Mouse (Mus musculus) embryo, embryonic 11 days (tissue): ENCODE measurements at regions not wholly inside any gene's neighbourhood (a gene's known extent, or its start where the extent isn't known, plus 50 kb on each side); places are given as distances from the start of the nearest gene placed in this dataset.
A peak's percentile ranks its signal among the peaks of the same experiment; 100 is the strongest.

ENCODE experiments used
- DNase-seq: peaks from one replicate; pipeline ENCODE4 v3.0.0-alpha.2; 2015

DNA sequence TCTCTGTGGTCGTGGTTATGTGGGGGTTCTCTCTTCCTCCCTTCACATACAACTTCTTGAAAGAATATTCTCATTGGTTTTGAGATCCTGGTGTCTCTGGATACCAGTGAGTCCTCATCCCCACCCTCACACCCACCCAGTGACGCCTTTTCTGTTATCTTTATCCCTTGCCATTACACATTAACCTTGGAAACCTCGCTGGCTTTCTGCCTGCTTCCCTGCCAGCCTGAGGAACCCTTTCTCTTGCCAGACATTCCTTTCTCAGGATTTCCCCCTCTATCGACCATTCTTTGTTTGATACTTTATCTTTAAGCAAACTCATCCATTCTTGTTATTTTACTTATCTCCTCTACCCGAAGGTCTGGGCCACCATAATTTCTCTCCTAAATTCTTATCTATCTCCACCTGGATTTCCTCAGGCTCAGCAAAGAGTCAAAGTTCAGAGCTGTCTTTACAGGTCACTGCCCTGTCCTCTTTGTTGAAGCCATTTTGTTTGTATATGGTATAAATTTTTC lies 182.5 kb upstream of the Nr2f2 start:
- no peak for DNase-seq

DNA sequence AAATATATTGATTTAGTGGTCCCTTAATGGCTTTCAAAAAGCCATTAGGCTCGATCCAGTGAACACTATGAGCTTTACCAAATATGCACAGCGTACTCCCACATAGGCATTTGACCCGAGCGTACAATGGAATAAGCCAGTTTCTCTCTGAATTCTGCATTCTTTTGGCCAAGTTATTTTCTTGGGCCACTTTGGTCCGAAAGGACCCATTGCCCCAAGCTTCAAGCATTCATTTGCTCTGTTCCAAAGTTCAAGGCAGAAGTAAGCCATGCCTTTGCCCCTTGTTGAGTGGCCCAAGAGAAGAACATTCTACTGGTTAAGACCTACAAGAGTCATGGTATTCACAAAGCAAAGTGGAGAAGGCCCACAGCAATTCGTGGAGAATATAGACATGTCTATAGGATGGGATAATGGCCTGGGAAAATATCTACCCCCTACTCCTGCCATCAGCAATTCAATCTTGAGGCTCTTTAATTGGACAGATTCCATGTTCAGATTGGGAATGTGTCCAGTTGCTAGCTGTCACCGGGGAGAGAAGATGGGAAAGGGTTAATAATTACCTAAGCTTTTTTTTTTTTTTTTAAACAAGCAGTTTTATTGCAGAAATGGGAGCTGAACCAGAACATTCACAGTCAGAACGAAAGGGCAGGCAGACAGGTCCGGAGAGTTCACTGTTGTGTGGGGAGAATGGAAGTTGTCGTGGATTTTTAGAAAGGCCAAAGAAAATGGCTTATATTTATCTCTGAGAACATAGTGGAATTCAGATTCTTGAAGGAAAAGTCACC lies 175.5 kb upstream of the Nr2f2 start:
- DNase-seq = no peak

DNA sequence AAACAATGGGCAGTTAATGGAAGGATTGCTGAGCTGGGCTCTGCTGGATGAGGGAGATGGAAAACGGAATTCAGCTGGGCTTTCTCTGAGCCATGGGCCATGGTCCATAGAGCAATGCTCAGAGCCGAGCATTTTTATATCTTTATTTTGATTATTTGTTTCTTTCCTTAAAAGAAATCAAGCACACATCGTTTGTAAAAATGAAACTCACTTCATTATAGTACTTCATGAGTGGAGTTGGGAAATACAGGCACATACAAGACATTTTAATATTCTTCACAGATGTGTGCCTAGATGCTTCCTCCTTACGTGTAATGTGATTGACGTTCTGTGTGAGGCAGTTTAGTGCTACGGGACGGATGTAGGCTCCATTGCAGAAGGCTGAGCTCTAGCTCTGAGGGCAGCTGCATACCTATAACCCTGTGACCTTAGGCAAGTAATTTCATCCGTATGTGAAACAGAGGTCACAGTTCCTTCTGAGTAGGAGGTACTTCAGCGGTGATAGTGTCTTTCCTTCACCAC lies 172.6 kb upstream of the Nr2f2 start:
- peak; percentile 16 for DNase-seq

DNA sequence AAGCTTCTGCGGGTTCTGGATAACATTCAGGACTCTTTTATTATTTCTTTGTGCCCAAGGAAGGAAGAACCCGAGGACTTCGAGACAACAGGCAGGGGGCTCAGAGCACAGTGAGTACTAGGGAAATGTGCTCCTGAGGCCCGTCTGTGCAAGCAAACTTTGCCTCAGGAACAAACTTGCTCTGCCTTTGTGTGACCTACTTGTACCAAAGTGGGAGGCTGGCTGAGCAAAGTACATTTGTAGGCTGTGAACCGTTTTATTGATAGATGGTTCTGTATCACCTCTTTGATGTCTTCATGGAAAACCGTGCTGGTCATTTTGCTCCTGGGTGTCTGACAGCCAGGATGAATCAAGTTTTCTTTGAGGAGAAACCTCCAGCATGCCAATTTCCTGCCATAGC lies 169.5 kb upstream of the Nr2f2 start:
- DNase-seq = no peak

DNA sequence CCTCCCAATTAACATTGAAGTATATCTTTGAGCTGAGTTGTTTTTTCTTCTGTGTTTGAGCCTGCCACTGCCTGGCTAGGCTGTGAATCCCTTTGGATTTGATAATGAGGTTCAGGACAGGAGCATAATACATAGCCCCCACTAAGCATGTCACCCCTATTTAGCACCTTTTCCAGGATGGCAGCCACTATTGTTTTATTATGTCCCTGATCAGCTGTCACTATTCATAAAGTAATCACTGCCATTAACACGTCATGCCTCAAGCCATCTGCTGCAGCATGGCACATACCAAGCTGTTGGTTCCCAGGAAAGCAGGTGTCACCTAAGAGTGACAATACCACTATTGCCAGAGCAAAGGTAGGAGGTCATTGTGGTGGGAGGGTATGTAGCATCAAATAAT lies 167.0 kb upstream of the Nr2f2 start:
- no peak for DNase-seq

DNA sequence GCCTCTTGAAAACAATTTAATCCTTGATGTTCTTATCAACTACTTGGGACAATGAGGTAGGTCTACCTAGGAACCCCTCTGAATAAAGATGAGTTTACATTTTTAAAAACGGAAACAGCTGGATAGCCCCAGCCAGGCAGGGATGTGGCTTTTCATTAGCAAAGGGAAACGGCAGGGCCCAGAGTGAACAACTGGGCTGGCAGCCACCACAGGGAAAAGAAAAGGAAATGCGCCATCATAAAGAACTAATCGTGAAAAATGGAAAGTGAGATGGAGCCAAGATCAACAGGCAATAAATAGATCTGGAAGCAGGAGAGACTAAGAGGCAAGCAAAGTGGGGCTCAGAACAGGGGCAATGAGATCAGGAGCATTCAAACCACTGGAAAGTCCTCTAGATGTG lies 161.4 kb upstream of the Nr2f2 start:
- DNase-seq = no peak

DNA sequence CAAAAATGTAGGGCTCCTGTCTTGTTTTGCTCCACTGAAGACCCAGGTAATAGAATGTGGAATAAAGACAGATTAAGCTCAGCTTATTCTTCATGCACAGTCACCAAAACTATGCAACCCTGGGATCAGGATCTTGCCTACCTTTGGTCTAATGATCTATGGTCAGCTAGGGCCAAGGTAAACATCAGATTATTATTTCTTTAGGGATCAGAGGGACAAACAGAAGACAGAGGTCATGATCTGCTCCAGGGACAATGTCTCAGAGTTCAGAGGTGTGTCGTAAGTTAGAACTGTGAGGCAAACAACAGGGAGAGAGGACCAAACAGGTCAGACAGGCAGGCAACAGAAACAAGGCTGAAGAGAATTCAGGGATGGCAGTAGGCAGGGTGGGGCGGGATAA lies 158.8 kb upstream of the Nr2f2 start:
- no peak for DNase-seq

DNA sequence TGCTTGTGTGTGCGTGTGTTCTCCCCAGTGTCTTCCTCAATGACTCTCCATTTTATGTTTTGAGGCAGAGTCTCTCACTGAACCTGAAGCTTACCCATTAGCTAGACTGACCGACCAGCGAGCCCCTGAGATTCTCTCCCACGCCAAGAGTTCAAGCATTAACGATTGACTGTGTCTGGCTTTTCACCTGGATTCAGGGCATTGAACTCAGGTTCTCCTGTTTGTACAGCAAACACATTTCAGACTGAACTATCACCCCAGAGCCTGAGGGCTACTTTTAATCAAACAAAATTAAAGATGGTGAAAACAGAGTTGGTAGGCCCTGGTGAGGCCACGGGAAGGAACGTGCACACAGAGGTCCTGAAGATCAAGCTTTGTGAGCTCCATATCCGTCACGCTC lies 158.2 kb upstream of the Nr2f2 start:
- DNase-seq = no peak

DNA sequence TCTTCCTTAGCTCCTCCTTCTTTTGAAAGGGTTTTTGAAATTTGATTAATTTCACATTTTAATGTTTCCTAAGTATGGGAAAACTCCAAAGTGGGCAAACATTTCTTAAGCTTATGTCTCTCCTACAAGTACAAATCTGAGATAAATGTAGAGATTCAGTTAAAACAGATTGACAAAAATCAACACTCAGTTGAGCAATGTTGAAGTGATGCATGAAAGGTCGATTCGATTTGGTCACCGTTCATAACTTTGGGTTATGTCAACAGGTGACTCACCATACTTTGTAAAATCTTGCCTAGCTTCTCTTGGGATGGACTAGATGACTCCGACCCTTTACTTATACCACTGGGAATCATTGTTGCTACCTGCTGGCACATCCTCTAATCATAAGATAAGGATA lies 157.7 kb upstream of the Nr2f2 start:
- DNase-seq = no peak

DNA sequence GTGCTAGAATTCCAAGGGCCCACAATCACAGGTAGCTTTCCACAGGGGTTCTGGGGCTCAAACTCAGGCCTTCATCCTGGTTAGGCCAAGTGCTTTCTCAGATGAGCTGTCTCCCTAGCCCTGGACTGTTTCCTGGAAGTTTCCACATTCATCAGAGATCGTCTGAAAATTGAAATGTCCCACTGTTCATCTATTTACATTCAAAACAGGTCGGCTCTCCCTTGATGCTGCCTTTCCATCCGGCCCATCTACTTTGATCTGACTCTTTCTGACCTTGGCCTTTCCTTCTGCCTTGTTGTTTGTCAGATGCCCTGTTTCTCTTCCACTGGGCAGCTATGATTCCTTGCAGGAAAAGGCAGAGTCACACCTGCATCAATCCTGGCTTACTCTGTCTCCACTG lies 150.2 kb upstream of the Nr2f2 start:
- no peak for DNase-seq

DNA sequence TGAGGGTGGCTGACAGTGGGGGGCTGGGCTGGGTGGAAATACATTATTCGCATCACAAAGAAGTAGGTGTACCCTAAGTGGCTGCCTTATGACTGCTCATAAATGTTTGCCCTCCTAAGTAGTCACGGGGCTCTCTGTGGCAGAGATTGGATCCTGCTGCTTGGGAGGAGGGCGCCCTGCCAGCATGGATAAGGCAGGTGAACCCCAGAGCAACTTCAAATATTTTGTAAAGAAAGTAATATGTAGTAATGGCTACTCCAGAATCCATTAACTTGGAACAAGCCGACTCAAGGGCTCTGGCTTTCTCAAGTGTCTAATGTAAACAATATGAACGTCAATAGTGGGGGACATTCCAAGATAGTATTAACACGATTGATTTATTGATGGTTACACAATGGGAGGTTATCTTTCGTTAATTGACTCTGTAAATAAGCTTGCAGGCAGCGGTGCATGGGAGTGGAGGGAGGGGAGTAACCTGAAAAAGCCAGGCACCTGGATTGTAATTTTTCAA lies 148.9 kb upstream of the Nr2f2 start:
- peak; percentile 25 for DNase-seq

DNA sequence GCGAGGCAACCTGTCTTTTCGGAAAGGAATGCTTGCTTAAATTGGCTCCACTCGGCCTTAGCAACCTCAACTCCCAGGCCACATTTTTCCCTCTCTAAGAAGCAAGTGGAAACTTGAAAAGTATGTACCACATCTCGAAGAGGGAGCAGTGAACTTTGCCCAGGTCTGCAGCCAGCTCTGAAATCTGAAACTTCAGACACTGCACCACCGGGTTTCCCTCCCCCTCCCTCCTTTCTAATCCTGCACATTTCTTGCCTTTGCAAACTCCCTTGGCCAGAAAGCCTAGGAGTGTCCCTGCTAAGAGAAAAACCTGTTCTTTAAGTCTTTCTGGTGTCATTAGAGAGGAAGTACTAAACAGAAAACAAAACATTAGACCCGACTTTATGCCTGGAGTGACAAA lies 148.1 kb upstream of the Nr2f2 start:
- peak; percentile 79 for DNase-seq

DNA sequence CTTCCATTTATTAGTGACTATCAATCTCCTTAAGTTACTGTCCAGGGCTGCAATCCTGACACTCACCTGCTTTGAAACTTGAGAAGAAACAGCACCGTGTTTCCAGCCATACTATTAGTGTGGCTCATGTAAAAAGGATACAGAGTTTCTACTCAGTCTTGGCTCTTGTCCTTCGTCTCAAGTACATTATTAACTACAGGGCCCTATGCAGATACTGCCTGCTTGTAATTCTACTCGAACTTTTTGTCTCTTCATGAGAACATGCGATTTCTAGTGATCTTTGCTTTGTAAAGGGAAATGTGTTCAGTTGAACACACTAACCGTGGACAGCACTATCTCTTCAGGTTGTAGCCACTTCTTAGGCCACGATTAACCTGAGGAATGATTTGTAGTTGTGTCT lies 145.8 kb upstream of the Nr2f2 start:
- no peak for DNase-seq

DNA sequence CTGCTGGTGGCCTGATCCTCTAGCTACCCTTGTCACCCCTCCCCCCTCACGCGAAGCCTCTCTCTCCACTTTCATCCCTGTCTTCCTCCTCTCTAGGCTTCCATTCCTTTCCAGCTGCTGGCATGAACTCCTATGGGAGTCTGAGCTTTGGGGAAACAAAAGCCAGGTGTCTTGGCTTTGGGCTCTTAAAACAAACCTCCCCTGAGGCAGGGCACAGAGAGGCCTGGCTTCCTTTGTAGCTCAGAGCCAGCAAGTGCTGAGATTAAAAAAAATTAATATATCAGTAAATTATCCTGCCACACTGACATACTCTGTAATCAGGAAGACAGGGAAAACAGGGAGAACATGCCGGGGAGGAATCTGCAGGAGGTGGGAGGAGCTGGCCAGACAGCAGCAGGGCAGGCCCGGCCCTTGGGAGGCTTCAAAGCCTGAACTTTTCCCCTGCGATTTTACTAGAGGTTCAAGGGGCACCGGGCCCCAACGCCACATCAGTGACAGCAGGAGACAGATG lies 139.2 kb upstream of the Nr2f2 start:
- DNase-seq = peak; percentile 61

DNA sequence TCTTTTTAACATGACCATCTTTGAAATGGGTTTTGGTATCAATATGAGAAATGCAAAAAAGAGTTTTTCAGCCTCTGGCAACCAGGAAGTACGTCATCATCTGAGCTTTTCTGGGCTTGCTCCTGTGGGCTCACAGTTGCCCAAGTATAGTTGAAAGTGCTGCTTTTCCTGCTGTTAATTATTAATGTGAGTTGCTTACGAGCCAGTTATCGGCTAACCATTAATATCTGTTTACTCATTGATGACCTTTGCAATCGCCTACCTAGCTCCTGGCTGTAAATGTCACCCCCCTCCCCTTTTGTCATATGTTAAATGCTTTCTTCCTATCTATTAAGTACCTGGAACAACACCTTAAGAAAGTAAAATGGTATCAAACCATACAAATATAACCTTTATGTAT lies 135.3 kb upstream of the Nr2f2 start:
- DNase-seq = no peak

DNA sequence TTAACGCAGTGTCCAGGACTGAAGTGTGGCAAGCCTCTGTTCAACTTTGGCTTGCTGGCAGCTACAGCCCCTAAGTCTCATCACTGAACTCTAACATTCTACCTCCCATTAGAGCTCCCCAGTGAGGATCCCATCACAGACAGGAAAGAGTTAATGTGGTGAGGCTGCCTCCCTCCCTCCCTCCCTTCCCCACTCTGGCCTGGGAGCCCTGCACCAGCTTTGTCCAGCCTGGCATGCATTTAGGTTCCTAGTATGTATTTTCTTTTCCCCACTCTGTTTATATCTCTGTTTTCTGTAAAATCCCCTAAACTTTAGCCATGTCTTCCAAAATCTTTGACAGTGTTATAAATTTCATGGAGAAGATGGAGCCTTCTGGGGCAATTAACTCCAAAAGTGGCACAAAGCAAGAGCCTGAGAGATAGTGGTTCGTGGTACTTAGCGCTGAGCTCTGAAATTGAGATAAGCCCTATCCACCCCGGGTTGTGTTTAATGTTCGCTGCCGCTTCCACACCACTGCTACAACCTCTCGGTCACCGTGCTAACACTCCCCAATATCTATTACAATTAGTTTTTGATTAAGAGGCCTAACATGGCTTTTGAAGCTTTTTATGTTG lies 130.1 kb upstream of the Nr2f2 start:
- peak; percentile 54 for DNase-seq

DNA sequence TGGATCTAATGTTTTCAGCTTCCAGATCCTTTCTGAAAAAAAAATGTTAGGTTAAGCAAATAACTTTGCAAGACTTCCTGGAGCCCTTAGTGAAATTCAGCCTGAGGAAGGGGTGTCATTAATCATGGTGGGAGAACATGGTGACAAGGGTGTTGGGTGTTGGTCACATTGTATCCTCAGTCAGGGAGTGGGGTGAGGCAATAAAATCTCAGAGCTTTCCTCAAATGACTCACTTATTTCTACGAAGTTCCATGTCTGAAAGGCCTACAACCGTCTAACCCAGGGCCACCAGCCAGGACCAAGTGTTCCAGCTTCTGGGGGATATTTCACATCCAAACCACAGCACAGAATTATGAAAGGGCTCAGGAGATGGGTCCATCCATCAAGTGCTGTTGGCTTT lies 117.7 kb upstream of the Nr2f2 start:
- no peak for DNase-seq

DNA sequence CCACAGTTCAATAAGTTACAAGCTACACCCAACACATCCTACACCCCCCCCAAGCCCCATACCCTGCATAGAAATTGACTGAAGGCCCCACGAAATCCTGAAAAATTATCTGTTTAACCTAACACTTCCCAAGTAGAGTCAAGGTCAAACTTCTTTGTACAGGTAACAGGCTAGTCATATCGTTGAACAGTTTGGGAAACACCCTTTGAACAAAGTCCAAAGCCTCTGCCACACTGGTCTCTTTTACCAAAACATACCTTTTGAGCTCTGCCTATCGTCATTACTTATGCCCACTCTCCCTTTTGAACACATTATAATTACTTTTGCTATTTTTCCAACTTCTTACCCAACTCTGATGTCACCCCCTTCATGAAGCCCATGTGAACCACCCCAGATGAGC lies 117.0 kb upstream of the Nr2f2 start:
- no peak for DNase-seq

DNA sequence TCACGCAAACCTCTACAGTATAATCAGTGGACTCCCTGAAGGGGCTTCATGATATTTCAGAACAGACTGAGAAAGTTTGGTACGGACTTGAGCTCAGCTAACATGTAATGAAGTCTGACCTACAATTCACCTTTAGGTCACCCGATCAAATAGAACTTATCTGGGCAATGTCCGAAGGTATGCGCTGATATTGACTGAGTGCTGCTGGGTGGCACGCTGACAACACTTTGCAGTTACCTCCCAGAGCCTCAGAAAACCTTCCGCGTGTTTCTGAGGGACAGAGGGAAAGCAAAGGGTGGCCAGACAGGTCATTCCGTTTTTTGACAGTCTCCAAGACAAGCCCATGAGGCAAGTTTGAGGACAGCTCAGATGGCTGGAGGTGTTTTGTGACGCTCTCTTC lies 115.3 kb upstream of the Nr2f2 start:
- no peak for DNase-seq

DNA sequence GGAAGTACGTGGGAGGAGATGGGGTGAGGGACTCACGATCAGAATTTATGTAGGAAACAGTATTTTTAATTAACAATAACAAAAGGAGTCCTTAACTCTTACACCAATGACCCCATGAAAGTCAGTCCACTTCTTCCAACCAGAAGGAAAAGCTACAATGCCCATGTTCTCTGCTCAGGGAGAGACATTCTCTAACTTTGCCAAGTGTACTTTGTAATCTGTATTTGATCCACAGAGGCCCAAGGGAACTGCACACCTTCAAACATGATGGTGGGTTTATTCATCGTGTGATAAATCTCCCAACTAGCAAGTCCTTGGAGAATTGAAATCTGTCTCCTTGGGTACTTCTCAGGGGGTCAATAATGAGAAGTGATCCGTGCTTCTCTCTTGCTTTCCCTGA lies 106.3 kb upstream of the Nr2f2 start:
- no peak for DNase-seq

DNA sequence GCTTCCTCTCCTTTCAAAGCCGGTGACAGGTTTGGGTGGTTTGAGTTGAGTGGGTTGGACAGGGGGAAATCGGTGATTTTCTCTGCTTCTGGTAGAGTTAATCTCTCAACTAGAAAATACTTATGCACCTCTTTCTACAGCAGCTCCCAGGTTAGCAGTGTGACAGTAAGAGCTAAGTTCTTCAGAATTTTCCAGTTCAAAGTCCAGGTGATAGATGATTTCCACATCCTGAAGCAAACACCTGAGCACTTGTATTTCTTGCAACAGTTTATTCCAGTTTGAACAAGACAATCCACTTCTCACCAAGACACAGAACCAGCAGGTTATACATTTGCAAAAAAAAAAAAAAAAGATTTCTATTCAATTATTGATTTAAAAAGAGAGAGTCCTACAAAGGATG lies 104.0 kb upstream of the Nr2f2 start:
- no peak for DNase-seq

DNA sequence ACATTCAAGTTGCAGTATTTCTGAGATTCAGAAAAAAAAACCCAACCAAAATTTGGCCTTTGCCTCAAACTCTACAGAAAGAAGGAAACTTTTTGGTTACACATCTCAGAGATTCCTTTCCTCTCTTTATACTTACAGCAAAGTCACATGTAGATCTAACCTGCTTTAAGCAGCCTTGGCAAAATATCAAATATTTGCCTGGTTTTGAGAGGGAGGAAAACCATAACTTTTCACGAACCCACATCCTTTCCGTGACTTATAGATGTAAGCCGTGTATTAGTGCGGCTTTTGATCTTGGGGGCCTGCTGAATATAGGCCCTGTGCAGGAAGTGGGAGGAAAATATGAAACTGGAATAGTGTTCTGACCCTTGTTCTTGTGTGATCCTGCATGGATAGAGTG lies 95.6 kb upstream of the Nr2f2 start:
- DNase-seq = no peak

DNA sequence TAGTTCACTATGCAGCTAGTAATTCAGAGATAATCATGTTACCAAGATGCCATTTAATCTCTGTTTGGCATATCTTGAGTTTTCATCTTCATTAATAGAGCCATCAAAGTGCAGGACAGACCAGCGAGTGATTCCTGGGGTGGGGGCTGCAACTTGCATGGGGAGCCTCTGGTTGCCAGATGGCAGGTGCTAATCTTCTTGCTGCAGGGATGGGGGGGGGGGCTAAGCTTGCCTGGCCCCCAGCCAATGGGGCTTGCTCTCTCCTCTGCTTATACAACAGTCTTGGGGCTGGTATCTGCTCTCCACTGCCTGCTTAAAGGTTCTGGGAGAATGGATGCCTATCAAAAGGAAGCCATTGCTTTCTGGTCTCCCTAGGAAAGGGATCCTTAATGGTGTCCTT lies 88.0 kb upstream of the Nr2f2 start:
- DNase-seq = no peak

DNA sequence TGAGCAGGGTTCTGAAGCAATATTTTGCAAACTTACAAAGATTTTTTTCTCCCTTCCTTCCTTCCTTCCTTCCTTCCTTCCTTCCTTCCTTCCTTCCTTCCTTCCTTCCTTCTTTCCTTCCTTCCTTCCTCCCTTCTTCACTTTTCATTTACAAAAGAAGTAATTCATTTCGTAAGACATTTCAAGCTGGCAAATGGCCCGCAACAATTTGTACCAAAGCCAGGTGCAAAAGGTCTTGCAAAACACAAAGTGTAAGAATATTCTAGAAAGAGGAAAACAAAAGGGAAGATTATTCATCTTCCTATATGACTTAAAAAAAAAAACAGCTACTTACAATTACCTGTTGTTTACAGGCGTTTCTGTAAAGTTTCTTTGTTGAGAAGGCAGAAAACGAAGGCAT lies 86.3 kb upstream of the Nr2f2 start:
- no peak for DNase-seq
